Mouse (Mus musculus) myocyte (in vitro differentiated cells): ENCODE measurements around the gene Msi2.

Source experiments
- POLR2A ChIP-seq: IDR thresholded peaks from one replicate; pipeline ENCODE4 v1.6.1; 2011; ENCODE audit warnings: low read depth, mild to moderate bottlenecking, control low read depth, moderate library complexity; ENCODE audit not compliant: insufficient read length
- SRF ChIP-seq: IDR thresholded peaks from one replicate; pipeline ENCODE4 v1.6.1; 2011; ENCODE audit warnings: low read depth; ENCODE audit not compliant: control insufficient read depth, insufficient read length
- TCF12 ChIP-seq: IDR thresholded peaks from one replicate; pipeline ENCODE4 v1.6.1; 2011; ENCODE audit warnings: mild to moderate bottlenecking, control low read depth; ENCODE audit not compliant: poor library complexity, insufficient read depth, severe bottlenecking
- USF1 ChIP-seq: IDR thresholded peaks from one replicate; pipeline ENCODE4 v1.6.1; 2011; ENCODE audit warnings: low read depth, mild to moderate bottlenecking, control low read depth, moderate library complexity

DNA sequence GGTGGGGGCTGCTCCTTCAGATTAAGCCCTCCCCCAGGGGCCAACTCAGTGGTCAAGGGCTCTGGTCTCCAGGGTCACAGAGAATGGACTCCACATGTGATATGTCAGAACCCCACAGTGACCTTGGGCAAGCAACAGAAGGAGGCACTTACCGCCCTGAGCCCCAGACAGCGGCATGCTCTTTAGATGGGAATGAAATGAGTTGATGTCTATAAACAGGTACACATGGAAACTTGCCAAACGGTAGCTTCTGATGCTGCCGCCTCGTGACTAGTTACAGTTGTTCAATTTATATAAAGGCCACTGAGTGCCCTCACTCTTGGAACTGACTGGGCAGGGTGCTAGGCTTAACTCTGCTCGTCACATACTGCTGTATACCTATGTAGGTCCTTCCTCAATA is 215.7 kb downstream of the Msi2 start:
- TF ChIP-seq POLR2A: no peak
- no peak for TF ChIP-seq USF1
- no peak for TF ChIP-seq TCF12
- TF ChIP-seq SRF: no peak
